In genomic region chr14:62862564-62862963, GRCm38 (mm10) we compare ENCODE assay signal across 11 mouse cellular contexts.
"Had no signal": no experiment of that assay in that cellular context is flagged by ENCODE, and none has a peak within 500 bp of the region (broad histone marks: within the 10 kb centered on the region; RNA-seq: fewer than 3 reads in every experiment).

No protein-coding gene starts in this region.

- H3K4me3 ChIP-seq: limb, embryonic 10.5 days; liver, embryonic 12.5 days; lung, embryonic 15.5 days; midbrain, embryonic 13.5 days; neural tube, embryonic 15.5 days had no signal

- ATAC-seq: liver, embryonic 12.5 days; midbrain, embryonic 13.5 days had no signal

- DNase-seq: kidney, adult 8-10 months; kidney, postnatal 10 days; kidney, postnatal 4 days; lung, postnatal 14 days; right cerebral cortex, postnatal 14 days; thymus, postnatal 36 days had no signal

- H3K27ac ChIP-seq: limb, embryonic 10.5 days; liver, embryonic 12.5 days; lung, embryonic 15.5 days; midbrain, embryonic 13.5 days; neural tube, embryonic 15.5 days had no signal
